22 mouse cellular contexts compared by ENCODE assay signal in the genomic region with DNA sequence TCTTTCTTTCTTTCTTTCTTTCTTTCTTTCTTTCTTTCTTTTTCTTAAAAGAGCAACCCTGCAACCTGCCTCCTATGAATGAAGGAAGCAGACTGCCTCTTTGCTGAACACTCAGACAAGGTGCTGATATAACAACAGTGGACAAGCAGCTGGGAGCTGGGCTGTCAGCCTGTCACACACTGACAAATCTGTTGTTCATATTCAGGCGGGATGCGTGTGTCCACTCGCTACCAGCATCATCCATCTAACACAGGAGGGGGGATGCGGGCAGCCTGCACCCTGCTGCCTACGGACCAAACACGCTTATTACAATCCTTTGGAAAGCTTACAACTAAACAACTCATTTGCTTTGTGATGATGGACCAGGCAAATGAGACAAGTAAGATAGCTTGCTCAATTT.
DNase-seq lines count a peak whose midpoint lies in the region; ATAC-seq lines count a peak whose summit lies in the region.
"Had no signal": no experiment of that assay in that cellular context is flagged by ENCODE, and none has a peak within 500 bp of the region (broad histone marks: within the 10 kb centered on the region; RNA-seq: fewer than 3 reads in every experiment).

No protein-coding gene starts in this region.

- WGBS in midbrain, embryonic 14.5 days, result 56% methylated on average over 6 of the region's 6 CpGs
- 73% methylated on average over 6 of the region's 6 CpGs for WGBS in midbrain, embryonic 15.5 days

- H3K36me3 ChIP-seq in midbrain, embryonic 14.5 days (ENCODE audit: control insufficient read depth, insufficient read depth, low read length), result no peaks in the 10 kb centered on the region
- no peaks in the 10 kb centered on the region for H3K36me3 ChIP-seq in midbrain, embryonic 15.5 days (replicated peaks)
- H3K36me3 ChIP-seq: embryonic facial prominence, embryonic 12.5 days; embryonic facial prominence, embryonic 15.5 days; heart, embryonic 10.5 days; hindbrain, embryonic 12.5 days; hindbrain, embryonic 15.5 days had no signal

- peak; percentile 17 to 23 for DNase-seq in cerebellum, postnatal 10 days
- no peak for DNase-seq in cerebellum, adult 9-11 months
- DNase-seq in midbrain, embryonic 14.5 days, result peak; percentile 11
- DNase-seq in retina, embryonic 14.5 days (ENCODE audit: low spot score), result peak; percentile 37
- no peak for DNase-seq in urinary bladder, postnatal 25 days (ENCODE audit: low spot score)
- DNase-seq: adrenal gland, postnatal 10 days; cerebellum, adult 11-12 months; cerebellum, adult 8-10 months; cerebellum, postnatal 25 days; forebrain, postnatal 0 days; gastrocnemius, adult 2 months; gastrocnemius, postnatal 14 days; heart, adult 2 months had no signal

- no peak overlapping the region for H3K4me3 ChIP-seq in midbrain, embryonic 14.5 days (replicated peaks; ENCODE audit: low read depth, low read length)
- H3K4me3 ChIP-seq in midbrain, embryonic 15.5 days, result no peak overlapping the region
- H3K4me3 ChIP-seq: embryonic facial prominence, embryonic 12.5 days; embryonic facial prominence, embryonic 15.5 days; gastrocnemius, adult 2 months; heart, adult 2 months; heart, embryonic 10.5 days; hindbrain, embryonic 12.5 days; hindbrain, embryonic 15.5 days had no signal

- no peak for ATAC-seq in midbrain, embryonic 14.5 days (ENCODE audit: low FRiP score, low TSS enrichment)
- ATAC-seq in midbrain, embryonic 15.5 days (replicated peaks), result no peak
- ATAC-seq: forebrain, embryonic 14.5 days; forebrain, postnatal 0 days; inflammation-experienced regulatory T-cells, adult 6 months; intestine, embryonic 16.5 days had no signal

- H3K9ac ChIP-seq in midbrain, embryonic 14.5 days (replicated peaks; ENCODE audit: low read length), result no peak overlapping the region
- no peak overlapping the region for H3K9ac ChIP-seq in midbrain, embryonic 15.5 days
- H3K9ac ChIP-seq: embryonic facial prominence, embryonic 12.5 days; embryonic facial prominence, embryonic 15.5 days; forebrain, postnatal 0 days; hindbrain, embryonic 12.5 days; hindbrain, embryonic 15.5 days had no signal

- no peak overlapping the region for H3K27ac ChIP-seq in midbrain, embryonic 14.5 days (replicated peaks; ENCODE audit: low read depth, low read length)
- no peak overlapping the region for H3K27ac ChIP-seq in midbrain, embryonic 15.5 days
- H3K27ac ChIP-seq: embryonic facial prominence, embryonic 12.5 days; embryonic facial prominence, embryonic 15.5 days; gastrocnemius, adult 2 months; heart, adult 2 months; heart, embryonic 10.5 days; hindbrain, embryonic 12.5 days; hindbrain, embryonic 15.5 days had no signal

- H3K4me1 ChIP-seq in midbrain, embryonic 14.5 days (ENCODE audit: control insufficient read depth, insufficient read depth, low read length), result peaks cover 7% of the 10 kb centered on the region
- peaks cover 11% of the 10 kb centered on the region for H3K4me1 ChIP-seq in midbrain, embryonic 15.5 days
- H3K4me1 ChIP-seq: embryonic facial prominence, embryonic 12.5 days; embryonic facial prominence, embryonic 15.5 days had no signal

- no peaks in the 10 kb centered on the region for H3K9me3 ChIP-seq in midbrain, embryonic 14.5 days (ENCODE audit: control insufficient read depth, low read length)
- H3K9me3 ChIP-seq in midbrain, embryonic 15.5 days, result no peaks in the 10 kb centered on the region
- H3K9me3 ChIP-seq: embryonic facial prominence, embryonic 12.5 days; embryonic facial prominence, embryonic 15.5 days; heart, embryonic 10.5 days; hindbrain, embryonic 12.5 days; hindbrain, embryonic 15.5 days had no signal

- no peaks in the 10 kb centered on the region for H3K27me3 ChIP-seq in midbrain, embryonic 14.5 days (ENCODE audit: control insufficient read depth, insufficient read depth, low read length)
- H3K27me3 ChIP-seq in midbrain, embryonic 15.5 days (replicated peaks), result no peaks in the 10 kb centered on the region
- H3K27me3 ChIP-seq: embryonic facial prominence, embryonic 12.5 days; embryonic facial prominence, embryonic 15.5 days; hindbrain, embryonic 12.5 days; hindbrain, embryonic 15.5 days had no signal

- H3K4me2 ChIP-seq in midbrain, embryonic 14.5 days (ENCODE audit: low read length), result no peak overlapping the region
- no peak overlapping the region for H3K4me2 ChIP-seq in midbrain, embryonic 15.5 days
- H3K4me2 ChIP-seq: embryonic facial prominence, embryonic 12.5 days; embryonic facial prominence, embryonic 15.5 days; hindbrain, embryonic 12.5 days; hindbrain, embryonic 15.5 days had no signal

Comparison
In these comparisons a context has a peak if more than half of its experiments do, and no peak if none do; other contexts are left out.
1. DNase-seq: peak in cerebellum, postnatal 10 days (2 of 2), midbrain, embryonic 14.5 days (single experiment) and retina, embryonic 14.5 days (single experiment); none in cerebellum, adult 9-11 months (single experiment) and urinary bladder, postnatal 25 days (single experiment).